ENCODE assay signal across 14 mouse cellular contexts in genomic region chr2:90199606-90200005, GRCm38 (mm10). TPM values are rescaled to one million over a fixed set of nuclear protein-coding genes. Genes with fewer than 3 reads are reported as not detected.
ATAC-seq lines count a peak whose summit lies in the region.
"Had no signal": no experiment of that assay in that cellular context is flagged by ENCODE, and none has a peak within 500 bp of the region (broad histone marks: within the 10 kb centered on the region; RNA-seq: fewer than 3 reads in every experiment).

No protein-coding gene starts in this region.

- ATAC-seq in common myeloid progenitor, adult 5-6 weeks (replicated peaks; ENCODE audit: low read depth, poor library complexity, severe bottlenecking) = 0 out of 2 replicates have a peak, but pooled peaks have one; percentile 36
- peak; percentile 53 to 88; a peak in 3 of 4 replicates for ATAC-seq in hematopoietic stem cell, adult 5-6 weeks (replicated peaks in 1 of 2; ENCODE audit: insufficient read depth in 1 of 2, low FRiP score in 2 of 2, low TSS enrichment in 1 of 2, low read depth in 1 of 2, poor library complexity in 2 of 2, severe bottlenecking in 2 of 2)

RNA-seq across cellular contexts. Expression of gene Olfr1506, which starts 24.7 kb away (rescaled TPM):
- total RNA-seq in common myeloid progenitor, adult 5-6 weeks (2017) = not detected in 2 replicates
- total RNA-seq in hematopoietic stem cell, adult 5-6 weeks (2017) = 0.19 TPM in 1 of 2 replicates, not detected in the other
- total RNA-seq: adrenal gland, adult 2 months; adrenal gland, postnatal 10 days; adrenal gland, postnatal 14 days; adrenal gland, postnatal 25 days; adrenal gland, postnatal 36 days; CH12.LX; G1E; MEL had no signal

RNA-seq across cellular contexts. Expression of gene Olfr1270, which starts 46.7 kb away (rescaled TPM):
- not detected in 2 replicates for total RNA-seq in common myeloid progenitor, adult 5-6 weeks (2017)
- total RNA-seq in hematopoietic stem cell, adult 5-6 weeks (2017) = not detected in 2 replicates
- total RNA-seq: adrenal gland, adult 18-20 months; adrenal gland, adult 2 months; adrenal gland, adult 8-10 months; adrenal gland, postnatal 10 days; adrenal gland, postnatal 14 days; adrenal gland, postnatal 25 days; adrenal gland, postnatal 36 days; adrenal gland, postnatal 4 days; CH12.LX; ES-E14; MEL had no signal

RNA-seq across cellular contexts. Expression of gene Olfr32, which starts 57.5 kb away (rescaled TPM):
- total RNA-seq in common myeloid progenitor, adult 5-6 weeks (2017) = not detected in 2 replicates
- total RNA-seq in hematopoietic stem cell, adult 5-6 weeks (2017) = not detected in 2 replicates
- total RNA-seq: adrenal gland, adult 18-20 months; adrenal gland, adult 2 months; adrenal gland, adult 8-10 months; adrenal gland, postnatal 10 days; adrenal gland, postnatal 14 days; adrenal gland, postnatal 25 days; adrenal gland, postnatal 36 days; adrenal gland, postnatal 4 days; CH12.LX; ES-E14; MEL had no signal

RNA-seq across cellular contexts. Expression of gene Olfr142, which starts 57.8 kb away (rescaled TPM):
- not detected in 2 replicates for total RNA-seq in common myeloid progenitor, adult 5-6 weeks (2017)
- total RNA-seq in hematopoietic stem cell, adult 5-6 weeks (2017) = not detected in 2 replicates
- total RNA-seq: adrenal gland, adult 18-20 months; adrenal gland, adult 2 months; adrenal gland, adult 8-10 months; adrenal gland, postnatal 10 days; adrenal gland, postnatal 14 days; adrenal gland, postnatal 25 days; adrenal gland, postnatal 36 days; adrenal gland, postnatal 4 days; CH12.LX; ES-E14; MEL had no signal
